Mouse (Mus musculus): ENCODE measurements at regions not wholly inside any gene's neighbourhood (a gene's known extent, or its start where the extent isn't known, plus 50 kb on each side); places are given as distances from the start of the nearest gene placed in this dataset.

- DNase-seq (ENCODE audit: low read depth, low spot score) = peak; percentile 66
Observed at GRCm38 (mm10) chr14:76917139-76917929, 119.2 kb upstream of the Ccdc122 start.

DNA sequence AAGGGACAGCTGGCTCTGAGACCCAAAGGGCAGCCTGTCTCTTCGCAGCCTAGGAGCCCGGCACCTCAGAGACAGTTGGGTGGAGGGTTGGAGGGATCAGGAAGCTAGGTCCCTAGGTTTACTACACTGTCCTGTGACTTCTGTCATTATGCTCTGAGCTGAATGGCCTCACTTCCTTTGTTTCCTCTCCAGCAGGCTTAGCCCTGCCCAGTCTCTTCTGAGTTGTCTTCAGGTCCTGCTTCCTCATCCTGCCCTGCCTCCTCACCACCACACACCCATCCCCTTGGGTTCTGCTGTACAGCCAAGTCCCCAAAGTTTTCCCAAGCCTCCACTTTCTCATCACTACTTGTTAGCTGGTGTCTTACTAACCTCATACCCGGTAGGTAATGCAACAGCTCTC, 122.7 kb upstream of the Ccdc122 start:
- no peak for DNase-seq (ENCODE audit: low read depth, low spot score)

DNA sequence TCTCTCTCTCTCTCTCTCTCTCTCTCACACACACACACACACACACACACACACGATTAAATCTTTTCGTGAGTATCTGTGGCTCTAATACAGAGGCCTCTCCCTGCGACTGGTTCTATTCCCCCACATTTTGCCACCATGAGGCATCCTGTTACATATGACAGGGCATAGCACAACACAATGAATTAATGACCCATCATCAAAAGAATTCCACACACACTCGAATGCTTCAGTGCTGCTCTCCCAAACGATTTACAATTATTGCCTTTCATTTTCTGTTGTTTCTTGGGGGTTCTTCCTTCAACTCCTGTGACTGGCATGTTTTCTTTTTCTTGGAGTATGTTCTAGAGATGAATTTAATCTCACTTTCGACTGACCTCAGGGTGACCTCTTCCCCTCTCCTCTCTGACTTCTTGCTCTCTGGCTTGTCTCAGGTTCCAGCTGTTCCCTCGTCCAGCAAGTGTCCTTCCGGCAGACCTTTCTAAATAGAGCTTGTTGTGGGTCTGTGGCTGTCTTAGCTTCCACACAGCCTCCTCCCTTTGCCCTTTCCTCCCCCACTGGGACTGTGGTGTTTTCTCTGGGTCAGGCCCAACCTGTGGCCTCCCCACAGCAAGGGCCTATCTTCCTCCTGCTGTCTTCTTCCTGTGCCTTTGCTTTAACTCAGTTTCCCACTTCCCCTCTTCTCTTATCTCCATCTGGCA, 124.1 kb upstream of the Ccdc122 start:
- DNase-seq (ENCODE audit: low read depth, low spot score) = no peak

GRCm38 (mm10) chr14:76911271-76911670, 125.3 kb upstream of the Ccdc122 start:
- DNase-seq (ENCODE audit: low read depth, low spot score) = no peak

- DNase-seq (ENCODE audit: low read depth, low spot score) = no peak
Observed at GRCm38 (mm10) chr14:76910186-76910585, 126.4 kb upstream of the Ccdc122 start.

DNA sequence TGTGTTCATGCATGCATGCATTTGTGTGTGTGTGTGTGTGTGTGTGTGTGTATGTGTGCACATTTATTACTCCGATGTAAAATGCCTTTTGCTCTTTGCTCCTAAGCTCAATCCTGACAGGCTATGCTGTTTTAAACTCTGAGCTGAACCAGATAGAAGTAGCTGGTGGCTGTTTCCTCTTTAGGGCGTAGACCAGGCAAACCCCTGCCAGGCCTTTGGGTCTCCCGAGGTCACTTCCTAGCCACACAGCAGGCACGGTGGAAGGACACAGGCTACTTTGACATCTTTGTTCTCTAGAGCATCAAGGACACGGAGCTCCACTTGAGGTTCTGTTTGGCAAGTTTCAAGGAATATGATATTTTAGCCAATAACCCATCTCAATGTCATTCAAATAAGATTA, 128.6 kb upstream of the Ccdc122 start:
- DNase-seq (ENCODE audit: low read depth, low spot score) = no peak

- DNase-seq (ENCODE audit: low read depth, low spot score) = no peak
Observed at GRCm38 (mm10) chr14:76902962-76903757, 133.4 kb upstream of the Ccdc122 start.

DNA sequence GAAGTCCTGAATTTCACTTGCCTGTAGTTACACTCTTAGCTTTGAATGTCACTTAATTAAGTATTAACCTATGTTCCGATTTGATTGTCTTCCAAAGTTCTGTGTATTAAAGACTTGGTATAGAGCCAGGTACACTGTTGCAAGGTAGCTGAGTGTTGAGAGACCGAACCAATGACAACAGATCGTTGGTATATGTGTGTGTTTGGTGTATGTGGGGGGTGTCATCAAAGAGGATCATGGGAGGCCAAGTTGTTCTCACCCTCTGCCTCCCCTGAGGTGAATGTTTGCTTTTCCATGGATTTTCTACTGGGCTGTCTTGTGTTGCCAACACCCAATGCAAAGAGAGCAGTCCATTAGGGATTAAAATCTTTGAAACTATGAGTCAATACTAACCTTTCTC, 135.1 kb upstream of the Ccdc122 start:
- DNase-seq (ENCODE audit: low read depth, low spot score) = no peak

DNA sequence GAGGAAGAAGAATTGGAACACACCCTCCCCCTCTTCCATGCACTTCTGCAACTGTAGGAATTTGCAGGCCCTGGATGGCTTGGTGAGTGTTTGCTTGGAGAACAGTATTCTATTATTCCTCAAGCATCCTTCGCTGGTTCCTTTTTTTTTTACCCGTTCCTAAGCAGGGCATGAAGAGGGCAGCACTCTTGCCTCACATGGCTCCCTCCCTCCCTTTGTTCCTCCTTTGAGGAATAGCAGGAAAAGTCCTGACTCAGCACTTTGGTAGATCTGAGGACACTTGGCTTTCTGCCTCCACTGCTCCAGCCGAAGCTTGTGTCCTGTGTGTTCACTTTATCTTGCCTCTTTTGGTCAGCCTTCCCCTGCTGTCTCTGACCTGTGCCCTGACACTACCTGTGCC, 137.2 kb upstream of the Ccdc122 start:
- no peak for DNase-seq (ENCODE audit: low read depth, low spot score)

GRCm38 (mm10) chr14:76887708-76888107, 148.9 kb upstream of the Ccdc122 start:
- no peak for DNase-seq (ENCODE audit: low read depth, low spot score)

DNA sequence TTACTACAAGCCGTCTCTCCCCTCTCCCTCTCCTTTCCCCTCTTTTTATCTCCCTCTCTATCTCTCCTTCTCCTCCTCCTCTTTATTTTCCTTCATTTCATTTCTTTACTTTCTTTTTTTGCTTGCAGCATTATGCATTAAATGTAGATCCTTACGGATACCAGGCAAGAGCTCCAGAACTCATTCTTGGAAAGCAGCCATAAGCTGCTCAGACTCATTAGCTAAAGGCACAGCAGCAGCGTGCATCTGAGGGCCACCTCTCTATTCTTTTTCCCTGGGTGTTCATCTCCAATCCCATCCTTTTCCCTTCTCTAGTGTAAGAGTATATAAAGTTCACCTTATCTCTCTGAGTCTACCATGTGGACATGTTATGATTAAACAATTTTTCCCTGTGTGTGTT, 149.4 kb upstream of the Ccdc122 start:
- peak; percentile 64 for DNase-seq (ENCODE audit: low read depth, low spot score)

- peak; percentile 24 for DNase-seq (ENCODE audit: low read depth, low spot score)
Observed at GRCm38 (mm10) chr14:76883231-76883651, 153.3 kb upstream of the Ccdc122 start.

GRCm38 (mm10) chr14:76882711-76883171, 153.8 kb upstream of the Ccdc122 start:
- DNase-seq (ENCODE audit: low read depth, low spot score) = peak; percentile 84

GRCm38 (mm10) chr14:76880851-76881250, 155.7 kb upstream of the Ccdc122 start:
- peak; percentile 79 for DNase-seq (ENCODE audit: low read depth, low spot score)

DNA sequence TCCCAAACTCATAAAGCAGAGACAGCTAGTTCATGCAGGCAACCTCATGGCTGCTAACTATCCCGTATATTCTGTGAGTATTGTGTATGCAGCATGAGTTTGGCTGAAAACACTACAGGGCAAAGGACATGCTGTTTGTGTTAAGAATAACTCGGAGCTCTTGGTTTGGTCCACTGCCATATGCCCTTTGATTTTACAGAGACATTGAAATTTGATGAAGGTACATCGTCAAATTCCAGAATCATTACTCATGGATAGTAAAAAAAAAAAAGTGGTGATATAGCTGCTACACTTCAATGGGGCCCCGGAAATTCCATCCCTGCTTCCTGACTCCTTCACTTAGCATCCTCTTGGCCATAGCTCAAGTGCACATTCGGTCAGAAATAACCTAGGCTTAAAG, 159.3 kb upstream of the Ccdc122 start:
- DNase-seq (ENCODE audit: low read depth, low spot score) = no peak

DNA sequence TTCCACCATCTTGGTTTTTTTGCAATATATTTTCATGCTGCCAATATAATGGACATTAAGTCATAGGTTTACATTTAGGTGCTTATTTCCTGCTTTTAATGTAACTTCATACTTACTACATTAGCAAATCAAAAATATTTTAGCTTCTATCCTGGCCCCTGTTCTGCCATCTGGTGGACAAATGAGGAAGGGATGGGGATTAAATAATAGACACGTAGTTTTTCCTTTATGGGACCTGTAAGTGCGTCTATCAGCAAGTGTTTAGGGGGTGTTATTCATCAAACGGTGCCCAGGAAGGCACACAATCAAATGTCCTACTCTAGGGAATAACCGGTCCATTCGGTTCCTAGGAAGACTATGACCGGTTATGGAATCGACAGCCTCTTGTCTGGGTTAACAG, 160.6 kb upstream of the Ccdc122 start:
- peak; percentile 75 for DNase-seq (ENCODE audit: low read depth, low spot score)

DNA sequence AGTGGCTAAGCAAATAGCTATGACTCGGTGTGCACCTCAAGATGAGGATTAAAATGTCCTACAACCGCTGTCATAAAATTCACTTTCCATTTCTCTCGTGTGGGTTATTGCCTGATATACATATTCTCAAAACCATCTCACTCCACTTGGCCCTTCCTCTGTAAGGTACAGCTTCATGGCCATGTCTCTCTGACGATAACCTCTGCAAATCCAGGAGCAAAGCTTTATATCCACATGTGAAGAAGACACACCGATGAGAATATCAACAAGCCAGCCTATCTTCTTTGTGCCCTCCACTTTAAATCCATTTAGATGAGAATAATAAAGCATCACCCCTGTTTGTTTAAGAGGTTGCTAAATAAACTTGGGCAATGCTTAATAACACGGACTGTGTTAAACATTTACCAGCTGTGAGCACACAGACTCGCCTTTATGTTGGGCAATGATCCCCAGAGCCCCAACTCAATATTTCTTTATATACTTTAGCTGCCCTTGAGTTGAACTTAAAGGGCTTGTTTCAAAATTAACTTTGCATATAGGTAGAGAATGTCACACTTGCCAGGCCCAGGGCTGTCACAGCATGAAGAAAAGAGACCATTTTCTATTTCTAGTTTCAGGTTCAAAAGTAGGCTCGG, 161.2 kb upstream of the Ccdc122 start:
- DNase-seq (ENCODE audit: low read depth, low spot score) = no peak

DNA sequence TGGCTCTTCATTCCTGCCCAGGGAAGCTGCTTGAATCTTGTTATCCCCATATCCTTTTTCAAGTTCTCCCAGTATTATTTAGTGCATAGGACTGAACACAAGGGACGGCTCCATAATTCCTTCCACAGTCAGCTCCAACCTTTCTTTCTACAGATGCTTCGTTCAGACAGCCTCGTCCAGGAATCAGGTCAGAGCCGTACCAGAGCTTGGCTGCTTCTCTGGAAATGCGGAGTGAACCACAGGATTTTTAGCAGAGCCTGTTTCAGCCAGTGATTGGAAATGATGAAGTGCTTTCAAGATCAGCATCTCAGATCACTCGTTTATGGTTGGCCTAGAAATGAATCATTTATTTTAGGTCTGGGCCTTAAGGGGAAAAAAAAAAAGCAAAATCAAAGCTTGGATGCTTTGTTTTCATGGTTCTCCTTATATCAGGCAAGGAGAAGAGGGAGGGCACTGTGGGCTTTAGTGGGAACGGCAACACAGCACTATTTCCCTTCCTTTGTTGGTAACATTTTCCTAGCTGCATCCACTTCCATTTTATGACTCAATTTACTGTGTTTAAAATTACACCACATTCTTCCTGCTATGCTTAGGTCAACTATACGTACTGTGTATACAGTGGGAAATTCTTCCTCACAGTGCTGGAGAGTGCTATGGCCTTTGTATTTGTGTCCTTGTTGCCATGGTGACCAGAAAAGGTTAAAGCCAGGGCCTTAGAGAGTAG, 161.9 kb upstream of the Ccdc122 start:
- DNase-seq (ENCODE audit: low read depth, low spot score) = peak; percentile 66

GRCm38 (mm10) chr14:76873684-76874083, 162.9 kb upstream of the Ccdc122 start:
- DNase-seq (ENCODE audit: low read depth, low spot score) = no peak

DNA sequence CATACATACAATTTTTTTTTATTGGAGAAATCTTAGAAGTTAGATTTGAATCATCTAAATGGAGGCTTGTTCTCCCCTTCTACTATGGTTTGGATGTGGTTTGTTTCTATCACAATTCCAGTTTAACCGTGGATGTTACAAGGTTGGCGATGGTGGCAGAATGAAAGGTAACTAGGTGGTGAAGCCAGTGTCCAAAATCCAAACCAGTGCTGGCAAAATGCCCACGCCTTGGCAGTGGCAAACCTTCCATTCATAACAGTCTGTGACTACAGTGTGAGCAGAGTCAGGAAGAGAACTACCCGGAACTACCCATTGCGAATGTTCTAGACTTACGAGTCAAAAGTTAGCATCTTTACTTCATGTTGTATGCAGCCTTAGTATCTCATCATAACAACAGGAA, 163.6 kb upstream of the Ccdc122 start:
- DNase-seq (ENCODE audit: low read depth, low spot score) = no peak

- peak; percentile 73 for DNase-seq (ENCODE audit: low read depth, low spot score)
Observed at GRCm38 (mm10) chr14:76872510-76872909, 164.1 kb upstream of the Ccdc122 start.

All from brain, adult 2 months (tissue).